Mouse (Mus musculus): ENCODE data around the gene Pla1a. TPM values are rescaled to one million over a fixed set of nuclear protein-coding genes. Genes with fewer than 3 reads are reported as not detected.

Gene Pla1a
- total RNA-seq, 2 experiments from 2014 or later = not detected

GRCm38 (mm10) chr16:38369992-38370484 lies 62.9 kb downstream of the Pla1a start:
- no peak for ATAC-seq (replicated peaks; ENCODE audit: poor library complexity)

GRCm38 (mm10) chr16:38369431-38369830 lies 63.5 kb downstream of the Pla1a start:
- no peak for ATAC-seq (replicated peaks; ENCODE audit: poor library complexity)

- ATAC-seq (replicated peaks; ENCODE audit: poor library complexity) = no peak
Observed at GRCm38 (mm10) chr16:38369000-38369399, 63.9 kb downstream of the Pla1a start.

GRCm38 (mm10) chr16:38368336-38368735 lies 64.6 kb downstream of the Pla1a start:
- ATAC-seq (replicated peaks; ENCODE audit: poor library complexity) = no peak

DNA sequence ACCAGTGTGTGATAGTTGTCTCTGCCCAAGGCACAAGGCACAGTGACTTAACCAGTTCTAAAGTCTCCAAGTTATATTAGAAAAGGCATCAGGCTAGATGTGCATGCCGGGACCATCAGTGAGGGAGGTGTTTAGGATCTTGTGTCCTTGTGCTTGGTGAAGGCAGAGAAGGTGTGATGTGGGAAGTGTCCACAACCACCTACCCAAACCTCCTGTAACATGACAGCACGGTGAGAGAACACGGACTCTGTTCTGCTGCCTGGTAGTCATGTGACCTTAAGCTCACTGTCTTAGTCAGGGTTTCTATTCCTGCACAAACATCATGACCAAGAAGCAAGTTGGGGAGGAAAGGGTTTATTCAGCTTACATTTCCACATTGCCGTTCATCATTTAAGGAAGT lies 66.7 kb downstream of the Pla1a start:
- no peak for ATAC-seq (replicated peaks; ENCODE audit: poor library complexity)

- ATAC-seq (replicated peaks; ENCODE audit: poor library complexity) = no peak
Observed at GRCm38 (mm10) chr16:38365390-38365789, 67.6 kb downstream of the Pla1a start.

- no peak for ATAC-seq (replicated peaks; ENCODE audit: poor library complexity)
Observed at GRCm38 (mm10) chr16:38363657-38364056, 69.3 kb downstream of the Pla1a start.

GRCm38 (mm10) chr16:38363256-38363595 lies 69.7 kb downstream of the Pla1a start:
- ATAC-seq (replicated peaks; ENCODE audit: poor library complexity) = no peak

- no peak for ATAC-seq (replicated peaks; ENCODE audit: poor library complexity)
Observed at GRCm38 (mm10) chr16:38362493-38363255, 70.3 kb downstream of the Pla1a start.

- no peak for ATAC-seq (replicated peaks; ENCODE audit: poor library complexity)
Observed at GRCm38 (mm10) chr16:38361933-38362332, 71.0 kb downstream of the Pla1a start, which contains the start of gene Popdc2. TSS of gene Popdc2 (plus strand) at chr16:38362209.

GRCm38 (mm10) chr16:38360317-38360716 lies 72.6 kb downstream of the Pla1a start:
- ATAC-seq (replicated peaks; ENCODE audit: poor library complexity) = no peak

DNA sequence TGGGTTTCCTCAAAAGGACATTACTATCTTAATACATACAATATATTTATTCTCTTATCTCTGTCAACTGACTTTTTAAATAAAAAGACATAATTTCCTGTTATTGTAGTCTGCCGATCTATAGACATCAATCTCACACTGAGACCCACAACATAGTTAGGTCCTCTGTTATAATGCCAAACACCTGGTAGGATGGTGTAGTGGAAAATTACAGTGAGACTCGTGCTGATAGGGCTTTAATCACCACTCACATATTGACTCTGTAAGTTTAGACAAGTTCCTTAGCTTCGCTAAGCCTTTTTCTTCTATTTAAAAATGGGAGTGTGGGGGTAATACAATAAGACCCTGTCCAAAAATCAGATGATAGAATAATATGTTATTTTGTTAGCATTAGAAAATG lies 73.1 kb downstream of the Pla1a start:
- 0 out of 2 replicates have a peak, but pooled peaks have one; percentile 32 for ATAC-seq (replicated peaks; ENCODE audit: poor library complexity)

DNA sequence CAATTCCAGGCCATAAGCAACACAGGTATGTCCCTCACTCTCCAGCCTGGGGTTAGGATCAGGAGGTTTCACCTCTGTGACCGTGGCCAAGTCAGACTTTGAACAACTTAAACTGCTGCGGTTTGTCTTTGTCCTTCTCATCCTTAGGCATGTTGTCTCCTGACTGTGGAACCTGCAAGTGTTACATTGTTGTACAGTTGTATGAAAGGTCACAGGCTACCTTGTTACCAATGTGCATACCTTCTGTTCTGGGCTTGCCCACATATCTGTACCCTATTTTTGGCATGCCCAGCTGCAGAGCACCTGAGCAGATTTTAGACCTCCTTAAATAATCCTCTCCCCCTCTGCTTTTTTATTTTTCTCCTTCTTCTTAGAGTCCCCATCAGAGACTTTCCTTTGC lies 73.7 kb downstream of the Pla1a start:
- ATAC-seq (replicated peaks; ENCODE audit: poor library complexity) = no peak

GRCm38 (mm10) chr16:38358256-38358812 lies 74.6 kb downstream of the Pla1a start:
- ATAC-seq (replicated peaks; ENCODE audit: poor library complexity) = no peak

GRCm38 (mm10) chr16:38354185-38354913 lies 78.6 kb downstream of the Pla1a start:
- ATAC-seq (replicated peaks; ENCODE audit: poor library complexity) = peak; percentile 43; the same call in 1 of the 2 replicates

DNA sequence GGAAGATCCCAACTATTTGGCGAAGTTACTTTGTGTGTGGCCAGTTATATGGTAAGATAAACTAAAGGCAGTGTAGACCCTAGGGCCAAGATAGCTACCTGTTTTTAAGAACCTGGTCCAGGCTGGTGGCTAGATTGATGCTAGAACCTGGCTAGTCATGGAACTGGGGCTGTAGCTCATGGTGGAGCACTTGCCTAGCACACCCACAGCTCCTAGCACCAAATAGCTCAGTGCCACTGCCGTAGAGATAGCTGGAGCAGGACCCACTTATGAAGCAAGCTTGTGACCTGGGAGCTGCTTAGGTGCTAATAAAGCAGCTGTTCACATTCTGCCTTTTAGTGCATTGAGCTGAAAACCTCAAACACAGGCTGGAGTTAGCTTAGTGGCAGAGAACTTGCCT lies 79.3 kb downstream of the Pla1a start:
- peak; percentile 68 for ATAC-seq (replicated peaks; ENCODE audit: poor library complexity)

DNA sequence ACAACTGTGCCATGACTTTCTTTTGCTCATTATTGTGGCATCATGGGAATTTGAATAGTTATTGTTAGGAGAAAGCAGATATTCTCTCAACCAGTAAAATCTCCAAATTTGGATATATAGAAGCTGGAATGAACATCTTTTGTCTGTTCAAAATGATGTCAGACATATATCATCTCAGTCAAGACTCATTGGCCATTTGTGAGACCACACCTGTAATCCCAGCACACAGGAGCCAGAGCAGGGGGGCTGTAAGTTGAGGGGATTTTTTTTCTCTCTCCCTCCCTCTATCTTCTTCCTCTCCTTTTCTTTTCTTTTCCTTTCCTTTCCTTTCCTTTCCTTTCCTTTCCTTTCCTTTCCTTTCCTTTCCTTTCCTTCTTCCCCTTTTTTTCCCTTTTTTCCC lies 80.1 kb downstream of the Pla1a start:
- no peak; the same call in 1 of the 2 replicates for ATAC-seq (replicated peaks; ENCODE audit: poor library complexity)

GRCm38 (mm10) chr16:38352031-38352430 lies 80.9 kb downstream of the Pla1a start:
- ATAC-seq (replicated peaks; ENCODE audit: poor library complexity) = no peak

DNA sequence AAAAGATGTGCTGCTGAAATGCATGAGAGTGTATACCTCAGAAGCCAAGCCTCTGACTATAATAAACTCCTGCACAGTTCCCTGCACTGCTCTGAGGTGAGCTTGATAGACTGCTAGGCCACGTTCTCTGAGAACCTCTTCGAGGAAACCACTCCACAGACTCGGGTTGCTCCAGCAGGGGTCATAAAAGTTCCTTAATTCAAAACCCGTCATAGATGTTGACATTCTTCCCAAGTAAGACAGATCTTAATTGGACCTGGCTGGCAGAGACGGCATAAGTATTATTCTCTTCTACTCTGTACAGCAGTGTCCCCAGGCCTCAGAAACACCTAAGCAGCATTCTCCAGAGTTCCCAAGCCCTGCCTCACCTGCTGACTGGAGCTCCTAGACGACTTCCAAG lies 82.0 kb downstream of the Pla1a start:
- no peak for ATAC-seq (replicated peaks; ENCODE audit: poor library complexity)

DNA sequence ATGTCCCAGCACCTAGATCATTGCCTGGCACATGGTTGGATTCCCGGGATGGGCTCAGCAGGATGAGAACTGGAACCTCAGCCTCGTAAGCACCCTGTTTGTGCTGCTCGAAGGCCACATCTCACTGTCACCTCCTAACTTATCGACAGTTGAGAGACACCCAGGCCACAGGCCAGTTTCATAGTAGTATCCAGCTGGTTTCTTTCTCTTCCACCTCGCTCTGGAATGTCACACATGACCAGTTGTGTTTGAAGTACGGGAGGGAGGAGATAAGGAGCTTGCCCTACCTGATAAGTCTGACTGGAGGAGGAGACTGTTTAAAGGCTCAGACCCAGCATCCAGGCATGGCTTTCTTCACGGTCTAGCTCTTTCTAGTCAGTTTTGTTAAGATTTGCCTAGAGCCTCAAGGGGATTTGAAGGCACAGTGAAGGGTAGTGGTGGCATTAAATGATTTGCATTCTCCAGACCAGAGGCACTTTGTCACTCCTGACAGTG lies 82.5 kb downstream of the Pla1a start:
- ATAC-seq (replicated peaks; ENCODE audit: poor library complexity) = no peak

DNA sequence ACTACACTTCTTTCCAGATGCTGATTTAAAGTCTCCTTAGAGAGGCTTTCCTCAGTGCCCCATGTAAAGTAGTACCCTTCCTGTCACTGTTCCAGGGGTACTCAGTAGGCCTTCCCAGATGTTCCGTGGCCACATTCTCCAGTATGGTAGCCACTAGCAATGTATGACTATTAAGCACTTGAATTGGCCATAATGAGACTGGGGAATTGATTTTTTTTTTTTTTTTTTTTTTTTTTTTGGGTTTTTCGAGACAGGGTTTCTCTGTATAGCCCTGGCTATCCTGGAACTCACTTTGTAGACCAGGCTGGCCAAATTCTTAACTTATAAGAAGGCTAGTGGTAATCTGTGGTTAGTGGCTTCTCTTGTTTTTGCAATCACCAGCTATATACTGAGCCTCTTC lies 83.1 kb downstream of the Pla1a start:
- no peak for ATAC-seq (replicated peaks; ENCODE audit: poor library complexity)

Data from megakaryocyte progenitor cell, adult 5-6 weeks (primary cell).